Mouse (Mus musculus) liver, embryonic 13.5 days (tissue): Measurements from ENCODE around the gene Limch1. TPM values are rescaled to one million over a fixed set of nuclear protein-coding genes. Genes with fewer than 3 reads are reported as not detected.

Experiments used
- ATAC-seq: fragments of 200-750 bp; cut with Nextera tagmentation; 2 replicates; pipeline ENCODE4 v1.8.0; 2017; ENCODE audit warnings: low read depth, mild to moderate bottlenecking, moderate number of reproducible peaks, moderate library complexity
- DNase-seq: peaks from one replicate; pipeline ENCODE4 v3.0.0; 2022
- H3K27ac ChIP-seq: fragments of 300-500 bp; sonication (generic); 2 replicates; pipeline ENCODE4 v1.5.1; 2015; ENCODE audit warnings: moderate library complexity, mild to moderate bottlenecking, inconsistent platforms
- H3K27me3 ChIP-seq: fragments of 300-500 bp; sonication (generic); 2 replicates; pipeline ENCODE4 v1.6.1; 2015; ENCODE audit warnings: mild to moderate bottlenecking, inconsistent platforms
- H3K36me3 ChIP-seq: fragments of 300-500 bp; sonication (generic); 2 replicates; pipeline ENCODE4 v1.6.1; 2015; ENCODE audit warnings: mild to moderate bottlenecking, inconsistent platforms
- H3K4me1 ChIP-seq: fragments of 300-500 bp; sonication (generic); replicated peaks from 2 replicates; pipeline ENCODE4 v1.6.1; 2015; ENCODE audit warnings: inconsistent platforms
- H3K4me2 ChIP-seq: fragments of 300-500 bp; sonication (generic); 2 replicates; pipeline ENCODE4 v1.6.1; 2015; ENCODE audit warnings: inconsistent platforms, mild to moderate bottlenecking, moderate library complexity
- H3K4me3 ChIP-seq: fragments of 300-500 bp; sonication (generic); replicated peaks from 2 replicates; pipeline ENCODE4 v1.5.1; 2015; ENCODE audit warnings: mild to moderate bottlenecking, inconsistent platforms
- H3K9ac ChIP-seq: fragments of 300-500 bp; sonication (generic); 2 replicates; pipeline ENCODE4 v1.6.1; 2015; ENCODE audit warnings: mild to moderate bottlenecking, inconsistent platforms
- H3K9me3 ChIP-seq: fragments of 300-500 bp; sonication (generic); replicated peaks from 2 replicates; pipeline ENCODE4 v1.6.1; 2016; ENCODE audit warnings: inconsistent platforms
- WGBS: fragments of 180-500 bp; shearing (Covaris S2); methylation state at CpG from one replicate; pipeline ENCODE4 v1.1.7; 2015; ENCODE audit not compliant: insufficient replicate concordance; 5-methylcytosine and 5-hydroxymethylcytosine counted together
- polyA plus RNA-seq: library from polyadenylated mRNA; unstranded; fragments of >200 nt; fragmentation: Nextera tagmentation; extraction: Ambion mirVana; gene quantifications from 2 replicates; pipeline ENCODE4 v1.2.1, GENCODE M21; 2015

The Limch1 gene
- polyA plus RNA-seq, 1 experiment from 2014 or later, result 2.3 TPM

DNA sequence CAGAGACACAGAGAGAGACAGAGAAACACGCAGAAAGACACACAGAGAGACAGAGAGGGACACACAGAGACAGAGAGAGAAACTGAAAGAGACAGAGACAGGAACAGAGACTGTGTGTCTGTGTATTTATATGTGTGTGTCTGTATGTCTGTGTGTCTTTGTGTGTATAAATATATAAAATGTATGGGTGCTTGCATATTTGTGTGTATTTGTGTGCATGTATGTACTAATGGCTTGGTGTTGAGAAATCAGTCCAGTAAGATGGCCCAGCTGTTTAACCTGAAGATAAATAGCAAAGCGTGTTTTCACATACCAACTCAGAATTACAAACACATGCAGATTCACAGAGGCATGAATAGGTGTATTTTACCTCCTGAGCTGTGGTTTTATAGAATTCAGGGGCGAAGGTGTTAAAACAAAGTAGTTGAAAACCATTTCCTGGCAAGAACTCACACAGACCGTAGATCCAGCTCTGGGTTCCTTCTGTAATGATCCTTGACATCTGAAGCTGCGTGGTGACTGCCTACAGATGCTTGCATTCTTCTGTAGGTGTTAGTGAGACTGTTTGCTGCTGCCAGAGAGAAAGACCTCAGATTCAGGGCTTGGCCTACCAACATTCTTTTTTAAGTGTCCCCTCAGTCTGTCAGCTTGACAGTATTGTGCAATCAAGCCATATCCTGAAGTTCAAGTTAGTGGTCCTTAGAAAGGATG lies 140.9 kb downstream of the Limch1 start:
- WGBS, result 59% methylated on average over 5 of the region's 5 CpGs
- DNase-seq, result no peak
- no peaks in the 10 kb centered on the region for H3K27me3 ChIP-seq

DNA sequence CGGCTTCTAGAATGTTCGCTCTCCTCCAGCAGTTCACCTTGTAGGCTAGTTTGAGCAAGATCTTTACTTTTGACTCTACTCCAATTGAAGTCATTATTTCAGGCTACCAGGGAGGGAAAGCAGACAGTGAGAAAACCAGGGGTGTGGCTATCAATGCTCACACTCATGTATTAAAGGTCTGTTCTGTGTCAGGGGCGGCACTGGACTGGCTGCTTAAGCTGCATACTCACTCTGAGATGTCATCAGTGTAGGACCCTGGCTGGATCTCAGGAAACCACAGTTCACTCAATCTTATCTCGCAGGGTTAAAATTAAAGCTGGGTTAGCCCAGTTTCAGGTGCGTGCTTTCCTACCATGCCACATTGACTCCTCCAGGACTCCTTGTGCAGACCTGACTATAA lies 142.4 kb downstream of the Limch1 start:
- ATAC-seq (no peak), DNase-seq (no peak)
- H3K4me3 ChIP-seq, result no peak overlapping the region
- no peaks in the 10 kb centered on the region for H3K27me3 ChIP-seq
- H3K36me3 ChIP-seq, result no peaks in the 10 kb centered on the region
- H3K9ac ChIP-seq, result no peak overlapping the region
- WGBS, result 64% methylated on average over 5 of the region's 5 CpGs
- no peak overlapping the region for H3K27ac ChIP-seq
- no peak overlapping the region for H3K4me2 ChIP-seq
- H3K9me3 ChIP-seq, result no peaks in the 10 kb centered on the region
- H3K4me1 ChIP-seq, result no peaks in the 10 kb centered on the region

More for the DNA sequence above, 140.9 kb downstream of the Limch1 start:
- Histone ChIP-seq H3K36me3 (no peaks in the 10 kb centered on the region), H3K4me1 (no peaks in the 10 kb centered on the region), H3K27ac (no peak overlapping the region), H3K9ac (no peak overlapping the region), H3K9me3 (no peaks in the 10 kb centered on the region), H3K4me2 (no peak overlapping the region), H3K4me3 (no peak overlapping the region)
- ATAC-seq, result no peak

DNA sequence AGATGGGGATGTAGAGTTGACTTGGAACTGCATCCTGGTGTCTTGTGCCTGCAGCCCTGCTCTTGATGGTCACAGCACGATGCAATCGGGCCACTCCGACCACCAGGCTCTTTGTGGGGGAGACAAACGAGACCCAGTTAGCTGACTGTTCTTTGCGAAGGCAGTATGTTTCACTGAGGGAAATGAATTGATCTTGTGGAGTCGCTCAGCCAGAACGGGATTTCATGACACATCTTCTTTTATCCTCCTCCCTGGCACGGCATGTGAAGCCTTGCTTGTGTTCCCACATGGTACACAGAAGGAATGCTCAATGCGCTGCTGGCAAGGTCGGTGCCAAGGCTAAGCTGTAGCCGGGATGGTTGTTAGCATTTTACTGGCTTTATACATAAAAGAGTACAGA lies 143.7 kb downstream of the Limch1 start:
- Histone ChIP-seq H3K9me3 (no peaks in the 10 kb centered on the region), H3K9ac (no peak overlapping the region), H3K36me3 (no peaks in the 10 kb centered on the region), H3K27me3 (no peaks in the 10 kb centered on the region), H3K4me2 (no peak overlapping the region), H3K27ac (no peak overlapping the region), H3K4me3 (no peak overlapping the region), H3K4me1 (no peaks in the 10 kb centered on the region)
- ATAC-seq, result no peak
- 79% methylated on average over 11 of the region's 11 CpGs for WGBS
- no peak for DNase-seq

DNA sequence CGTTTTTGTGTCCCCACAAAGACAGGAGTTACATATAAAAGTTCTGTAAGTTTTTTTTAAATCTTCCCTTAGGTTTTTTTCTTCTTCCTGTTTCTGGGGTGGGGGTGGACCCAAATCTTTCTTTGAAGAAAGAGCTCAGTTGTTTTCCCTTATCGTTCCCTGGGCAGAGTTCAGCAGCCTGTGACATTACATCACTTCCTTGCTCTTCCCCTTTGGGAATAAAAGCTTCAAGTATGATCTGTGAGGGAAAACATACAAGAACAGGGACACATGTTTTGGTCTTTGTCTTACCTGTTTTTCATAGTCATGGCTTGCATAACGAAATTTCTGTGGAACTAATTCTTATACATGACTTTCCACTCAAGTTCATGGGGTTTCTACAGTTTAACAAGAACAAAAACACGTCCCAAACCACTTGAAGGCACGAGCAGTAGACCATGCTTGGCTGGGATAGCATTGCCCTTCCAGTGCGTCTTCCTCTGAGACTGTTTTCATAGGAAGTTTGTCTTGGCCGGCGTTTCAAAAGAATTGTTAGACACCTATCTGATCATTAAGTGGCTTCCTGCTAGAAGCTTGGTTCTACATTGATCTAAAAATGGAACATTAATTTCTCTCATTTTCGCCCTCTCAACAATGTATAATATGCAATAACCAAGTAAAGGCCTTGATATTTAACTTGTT lies 150.0 kb downstream of the Limch1 start:
- DNase-seq (no peak), ATAC-seq (no peak)
- H3K27ac ChIP-seq, result no peak overlapping the region
- no peaks in the 10 kb centered on the region for H3K27me3 ChIP-seq
- H3K9me3 ChIP-seq, result no peaks in the 10 kb centered on the region
- no peak overlapping the region for H3K9ac ChIP-seq
- no peak overlapping the region for H3K4me2 ChIP-seq
- WGBS, result 42% methylated on average over 9 of the region's 9 CpGs
- H3K4me1 ChIP-seq, result no peaks in the 10 kb centered on the region
- H3K4me3 ChIP-seq, result no peak overlapping the region
- no peaks in the 10 kb centered on the region for H3K36me3 ChIP-seq

DNA sequence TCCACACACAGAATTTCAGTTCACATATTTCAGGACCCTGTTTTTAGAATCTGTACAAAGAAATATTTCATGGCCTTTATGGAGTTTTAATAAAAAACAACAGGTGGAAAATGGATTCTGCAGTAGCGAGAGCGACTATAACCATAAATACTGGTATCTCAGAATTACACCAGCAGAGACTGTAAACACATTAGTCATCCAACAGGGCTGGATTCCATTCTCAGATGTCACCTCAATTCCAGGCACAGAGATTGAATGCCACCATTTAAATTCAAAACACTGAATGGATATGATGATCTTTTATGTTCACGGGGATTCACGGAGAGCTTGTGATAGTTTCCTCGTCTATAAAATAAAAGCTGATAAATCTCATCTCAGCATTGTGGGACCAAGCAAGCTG lies 152.0 kb downstream of the Limch1 start:
- Histone ChIP-seq H3K9ac (no peak overlapping the region), H3K4me1 (no peaks in the 10 kb centered on the region), H3K4me3 (no peak overlapping the region), H3K9me3 (no peaks in the 10 kb centered on the region), H3K27ac (no peak overlapping the region), H3K36me3 (no peaks in the 10 kb centered on the region), H3K27me3 (no peaks in the 10 kb centered on the region), H3K4me2 (no peak overlapping the region)
- 70% methylated on average over 5 of the region's 5 CpGs for WGBS
- DNase-seq (no peak), ATAC-seq (no peak)

DNA sequence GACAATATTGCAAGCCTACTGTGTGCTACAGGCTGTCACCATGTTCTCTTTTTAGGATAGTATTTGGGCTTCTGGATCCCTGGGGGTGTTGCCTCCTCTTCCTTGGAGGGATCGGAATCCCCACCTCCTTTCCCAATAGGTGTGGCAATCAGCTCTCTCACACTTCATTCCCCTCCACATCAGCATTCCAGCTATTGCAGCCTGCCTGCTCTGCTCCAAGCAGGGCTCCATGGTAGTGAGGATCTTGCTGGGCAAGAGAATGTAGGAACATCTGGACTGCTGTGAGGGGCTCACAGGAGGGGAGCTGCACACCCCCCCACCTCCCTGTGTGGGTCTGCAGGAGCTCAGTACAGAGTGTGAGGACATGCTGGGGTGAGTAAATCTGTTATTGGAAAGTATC lies 152.6 kb downstream of the Limch1 start:
- no peak overlapping the region for H3K9ac ChIP-seq
- H3K27ac ChIP-seq, result no peak overlapping the region
- H3K27me3 ChIP-seq, result no peaks in the 10 kb centered on the region
- WGBS, result 73% methylated on average over 1 of the region's 1 CpGs
- no peaks in the 10 kb centered on the region for H3K36me3 ChIP-seq
- no peak overlapping the region for H3K4me2 ChIP-seq
- ATAC-seq (no peak), DNase-seq (no peak)
- no peaks in the 10 kb centered on the region for H3K9me3 ChIP-seq
- H3K4me1 ChIP-seq, result no peaks in the 10 kb centered on the region
- no peak overlapping the region for H3K4me3 ChIP-seq

DNA sequence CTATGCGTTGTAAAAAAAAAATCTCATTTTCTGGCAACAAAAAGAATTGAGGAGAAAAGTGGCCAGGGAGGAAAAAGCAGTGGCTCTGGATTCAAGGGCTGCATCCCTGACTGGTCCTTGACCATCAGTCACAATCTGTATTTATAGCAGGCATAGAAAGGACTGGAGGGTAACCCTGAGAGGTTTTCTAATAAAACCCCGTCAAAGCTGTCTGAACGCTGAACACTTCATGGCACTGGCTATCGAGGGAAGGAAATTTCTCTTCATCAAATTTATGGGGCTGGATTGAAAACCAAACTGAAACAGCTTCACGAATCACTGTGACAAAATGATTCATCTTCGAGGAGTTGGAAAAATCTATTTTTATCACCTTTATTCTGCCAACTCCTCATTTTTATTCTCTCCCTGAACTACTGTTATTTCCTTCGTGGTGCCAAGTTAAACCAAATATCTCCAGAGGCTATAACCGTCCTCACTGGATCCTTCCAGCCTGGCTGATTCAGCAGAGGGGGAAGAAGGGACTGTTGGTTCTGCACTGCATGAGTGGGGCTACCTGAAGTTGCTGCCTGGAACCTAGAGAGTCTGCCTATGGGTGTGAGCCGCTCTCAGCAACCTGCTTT lies 153.3 kb downstream of the Limch1 start:
- Histone ChIP-seq H3K4me1 (no peaks in the 10 kb centered on the region), H3K27ac (no peak overlapping the region), H3K9me3 (no peaks in the 10 kb centered on the region), H3K4me3 (no peak overlapping the region), H3K27me3 (no peaks in the 10 kb centered on the region), H3K9ac (no peak overlapping the region), H3K36me3 (no peaks in the 10 kb centered on the region), H3K4me2 (no peak overlapping the region)
- WGBS, result 62% methylated on average over 9 of the region's 9 CpGs
- DNase-seq (no peak), ATAC-seq (no peak)

DNA sequence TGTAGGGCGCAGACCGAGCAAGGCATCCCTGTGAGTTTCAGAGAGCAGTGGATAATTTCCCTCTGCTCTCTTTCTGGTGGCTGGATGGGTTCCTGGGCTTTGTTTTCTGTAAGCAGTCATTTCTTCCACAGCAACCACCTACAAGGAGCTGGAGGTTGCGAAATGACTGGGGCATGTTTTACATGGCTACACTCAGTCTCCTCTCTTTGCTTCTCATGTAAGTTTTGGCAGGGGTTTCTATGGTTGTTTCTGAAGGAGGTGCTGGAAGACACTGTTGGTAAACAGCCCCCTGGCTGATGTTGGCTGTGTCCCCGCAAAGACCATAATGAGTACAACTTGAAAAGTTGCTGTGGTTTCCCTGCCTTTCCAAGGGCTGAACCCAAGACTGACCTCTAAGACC lies 155.5 kb downstream of the Limch1 start:
- no peak for ATAC-seq
- 76% methylated on average over 4 of the region's 4 CpGs for WGBS
- no peak overlapping the region for H3K4me2 ChIP-seq
- no peaks in the 10 kb centered on the region for H3K4me1 ChIP-seq
- no peak overlapping the region for H3K4me3 ChIP-seq
- no peaks in the 10 kb centered on the region for H3K36me3 ChIP-seq
- DNase-seq, result no peak
- no peaks in the 10 kb centered on the region for H3K27me3 ChIP-seq
- H3K9ac ChIP-seq, result no peak overlapping the region
- H3K9me3 ChIP-seq, result no peaks in the 10 kb centered on the region
- H3K27ac ChIP-seq, result no peak overlapping the region

DNA sequence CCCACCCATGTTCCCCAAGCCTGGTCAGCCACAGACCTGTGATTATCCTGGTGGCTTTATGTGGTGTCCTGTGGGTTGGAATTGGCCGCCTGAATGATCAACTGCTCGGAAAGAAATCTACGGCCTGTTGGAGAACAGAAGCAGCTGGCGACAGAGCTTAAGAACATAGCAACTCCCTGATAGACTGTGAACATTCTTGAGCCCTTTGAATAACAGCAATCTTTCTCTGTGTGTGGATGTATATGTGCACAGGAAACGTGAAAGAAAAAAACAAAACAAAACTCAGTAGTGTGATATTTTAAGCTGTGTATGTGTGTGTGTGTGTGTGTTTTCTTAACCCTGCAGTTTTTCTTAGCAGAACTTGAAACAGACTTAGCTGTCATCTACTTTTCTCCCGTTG lies 159.2 kb downstream of the Limch1 start:
- DNase-seq (no peak), ATAC-seq (no peak)
- Histone ChIP-seq H3K4me2 (no peak overlapping the region), H3K4me1 (no peaks in the 10 kb centered on the region), H3K27ac (no peak overlapping the region), H3K36me3 (no peaks in the 10 kb centered on the region), H3K27me3 (no peaks in the 10 kb centered on the region), H3K9ac (no peak overlapping the region), H3K4me3 (no peak overlapping the region), H3K9me3 (no peaks in the 10 kb centered on the region)
- whole genome bisulfite sequencing, result 60% methylated on average over 6 of the region's 6 CpGs

DNA sequence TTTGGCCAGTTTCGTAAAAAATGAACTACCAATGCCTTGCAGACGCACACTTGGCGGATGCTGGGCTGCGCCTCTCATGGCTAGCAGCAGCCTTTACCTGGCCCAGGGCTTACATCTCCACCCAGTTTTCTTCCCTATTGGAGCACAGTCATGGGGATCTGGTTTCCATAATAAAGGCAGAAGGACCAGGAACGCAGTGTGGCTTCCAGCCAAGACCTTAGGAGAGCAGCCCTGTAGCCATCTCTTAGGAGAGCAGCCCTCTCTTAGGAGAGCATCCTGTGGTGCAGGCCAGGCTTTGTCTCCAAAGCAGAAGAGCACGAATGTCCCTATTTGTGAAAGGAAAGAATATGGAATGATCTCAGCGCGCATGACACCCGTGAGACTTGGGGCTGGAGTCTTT lies 163.3 kb downstream of the Limch1 start:
- Histone ChIP-seq H3K4me3 (no peak overlapping the region), H3K9me3 (no peaks in the 10 kb centered on the region), H3K4me2 (no peak overlapping the region), H3K36me3 (no peaks in the 10 kb centered on the region), H3K27ac (no peak overlapping the region), H3K9ac (no peak overlapping the region), H3K27me3 (no peaks in the 10 kb centered on the region), H3K4me1 (no peaks in the 10 kb centered on the region)
- no peak for ATAC-seq
- no peak for DNase-seq
- WGBS, result 69% methylated on average over 9 of the region's 9 CpGs

DNA sequence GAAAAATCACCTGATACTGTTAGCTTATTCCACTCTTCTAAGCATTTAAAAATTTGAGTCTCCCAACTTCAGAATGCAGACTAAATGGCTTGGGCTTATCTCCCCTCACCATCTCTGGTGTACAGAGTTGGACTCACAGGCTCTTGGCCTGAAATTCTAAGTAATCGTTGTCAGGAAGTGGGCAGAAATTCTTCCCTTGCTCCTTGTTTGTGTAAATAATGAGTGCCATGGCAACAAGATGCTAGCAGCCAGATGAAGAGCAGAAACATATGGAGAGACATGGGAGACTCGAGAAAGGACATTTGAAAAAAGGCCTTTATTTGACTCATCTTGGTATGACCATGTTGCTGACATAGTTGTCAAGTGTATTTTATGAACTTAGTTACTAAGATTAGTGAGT lies 164.3 kb downstream of the Limch1 start:
- 40% methylated on average over 2 of the region's 2 CpGs for WGBS
- no peak for ATAC-seq
- Histone ChIP-seq H3K27me3 (no peaks in the 10 kb centered on the region), H3K9ac (no peak overlapping the region), H3K9me3 (no peaks in the 10 kb centered on the region), H3K27ac (no peak overlapping the region), H3K36me3 (no peaks in the 10 kb centered on the region), H3K4me2 (no peak overlapping the region), H3K4me1 (no peaks in the 10 kb centered on the region), H3K4me3 (no peak overlapping the region)
- no peak for DNase-seq

DNA sequence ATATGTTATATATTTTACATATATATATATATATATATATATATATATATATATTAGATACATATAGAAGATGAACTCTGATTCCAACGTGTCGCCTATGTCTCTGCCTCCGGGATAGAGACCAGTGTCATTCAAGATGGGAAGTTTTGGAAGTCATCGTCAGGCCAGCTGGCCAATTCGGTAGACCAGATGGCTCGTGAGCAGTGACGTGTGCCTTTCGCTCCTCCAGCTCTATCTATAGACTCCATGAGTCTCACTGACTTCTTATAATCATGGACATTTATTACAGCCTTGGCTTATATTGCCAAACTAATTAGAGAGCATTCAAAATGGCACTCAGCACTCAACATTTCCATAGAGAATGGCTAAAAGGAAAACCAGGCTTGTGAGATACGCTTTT lies 165.0 kb downstream of the Limch1 start:
- Histone ChIP-seq H3K9ac (no peak overlapping the region), H3K4me3 (no peak overlapping the region), H3K9me3 (no peaks in the 10 kb centered on the region), H3K36me3 (no peaks in the 10 kb centered on the region), H3K4me1 (no peaks in the 10 kb centered on the region), H3K27me3 (no peaks in the 10 kb centered on the region), H3K4me2 (no peak overlapping the region), H3K27ac (no peak overlapping the region)
- WGBS, result 80% methylated on average over 9 of the region's 9 CpGs
- no peak for DNase-seq
- ATAC-seq, result no peak
